Mouse (Mus musculus): ENCODE measurements at regions not wholly inside any gene's neighbourhood (a gene's known extent, or its start where the extent isn't known, plus 50 kb on each side); places are given as distances from the start of the nearest gene placed in this dataset.
A peak's percentile ranks its signal among the peaks of the same experiment; 100 is the strongest.

DNA sequence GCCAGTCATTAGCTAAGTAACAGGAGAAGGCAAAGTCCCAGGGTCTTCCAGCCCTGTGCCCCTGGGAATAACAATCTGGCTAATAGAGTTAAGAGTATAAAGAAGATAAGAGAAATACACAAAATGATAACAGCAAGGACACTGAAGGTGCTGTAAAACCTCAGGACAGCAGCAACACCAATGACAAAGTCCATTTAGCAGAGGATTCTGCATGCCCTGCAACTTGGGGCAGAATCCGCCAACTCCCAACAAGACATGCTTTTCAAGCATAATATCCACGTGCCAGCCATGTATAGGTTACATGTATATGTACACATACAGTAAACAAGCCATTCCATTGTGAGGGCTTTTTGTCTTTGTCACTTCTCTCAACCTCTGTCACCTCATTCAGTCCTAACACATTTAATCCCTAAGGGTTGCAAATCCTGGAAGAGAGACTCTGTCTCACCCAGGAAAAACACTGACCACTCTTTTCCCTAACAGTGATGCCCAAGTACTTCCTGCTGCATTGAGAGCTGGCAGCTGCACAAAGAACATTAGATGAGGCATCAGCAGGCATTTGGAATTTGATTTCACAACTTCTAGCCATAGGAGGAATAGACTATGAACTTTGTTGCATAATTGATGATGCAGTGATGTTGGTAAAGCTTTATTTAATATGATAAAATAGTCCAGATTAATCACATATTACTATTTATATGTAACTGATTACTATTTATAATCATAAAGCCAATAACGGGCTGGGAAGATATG, 105.8 kb upstream of the Slc4a7 start:
- TF ChIP-seq CTCF (IDR thresholded peaks at IDR 0.05; ENCODE audit: low read depth) (no peak), EP300 (IDR thresholded peaks at IDR 0.05; ENCODE audit: low read depth) (no peak)
- ATAC-seq (ENCODE audit: insufficient read depth, low read depth) (no peak), DNase-seq (ENCODE audit: low spot score) (no peak)
- Histone ChIP-seq H3K9me3 (replicated peaks; ENCODE audit: control insufficient read depth, low read length) (no peaks in the 10 kb centered on the region), H3K27ac (ENCODE audit: low read depth) (no peak overlapping the region), H3K36me3 (replicated peaks; ENCODE audit: control insufficient read depth, insufficient read depth, low read length) (no peaks in the 10 kb centered on the region), H3K4me3 (ENCODE audit: low read depth, low read length) (no peak overlapping the region), H3K4me2 (ENCODE audit: low read depth, low read length) (no peak overlapping the region), H3K27me3 (ENCODE audit: control insufficient read depth, insufficient read depth, low read length) (no peaks in the 10 kb centered on the region), H3K4me1 (ENCODE audit: control insufficient read depth, insufficient read depth) (no peaks in the 10 kb centered on the region), H3K9ac (replicated peaks; ENCODE audit: low read depth, low read length) (no peak overlapping the region)
- 67% methylated on average over 3 of the region's 3 CpGs for WGBS

DNA sequence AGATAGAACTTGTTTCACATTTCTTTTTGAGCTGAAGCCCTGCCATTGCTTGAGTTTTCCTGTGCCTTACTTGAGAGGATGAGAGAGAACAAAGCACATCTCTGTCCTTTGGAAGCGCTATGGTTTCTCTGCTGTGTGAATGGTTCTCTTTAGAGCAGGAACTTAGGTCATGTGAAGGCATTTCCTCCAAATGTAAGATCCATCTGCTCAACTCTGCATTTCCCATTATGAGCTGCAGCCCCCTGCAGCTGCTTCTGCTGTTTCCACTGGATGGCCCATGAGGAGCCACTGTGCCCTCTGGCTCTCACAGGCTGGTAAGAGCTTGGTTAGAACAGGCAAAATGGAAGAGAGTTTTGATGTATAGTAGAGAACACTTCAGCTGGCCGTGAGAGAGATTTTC, 102.5 kb upstream of the Slc4a7 start:
- Histone ChIP-seq H3K9ac (replicated peaks; ENCODE audit: low read depth, low read length) (no peak overlapping the region), H3K36me3 (replicated peaks; ENCODE audit: control insufficient read depth, insufficient read depth, low read length) (no peaks in the 10 kb centered on the region), H3K27me3 (ENCODE audit: control insufficient read depth, insufficient read depth, low read length) (no peaks in the 10 kb centered on the region), H3K27ac (ENCODE audit: low read depth) (no peak overlapping the region), H3K9me3 (replicated peaks; ENCODE audit: control insufficient read depth, low read length) (no peaks in the 10 kb centered on the region), H3K4me1 (ENCODE audit: control insufficient read depth, insufficient read depth) (no peaks in the 10 kb centered on the region), H3K4me3 (ENCODE audit: low read depth, low read length) (no peak overlapping the region), H3K4me2 (ENCODE audit: low read depth, low read length) (no peak overlapping the region)
- no peak for TF ChIP-seq EP300 (IDR thresholded peaks at IDR 0.05; ENCODE audit: low read depth)
- WGBS, result 58% methylated on average over 2 of the region's 2 CpGs
- DNase-seq (ENCODE audit: low spot score) (no peak), ATAC-seq (ENCODE audit: insufficient read depth, low read depth) (0 out of 2 replicates have a peak, but pooled peaks have one; percentile 8)

DNA sequence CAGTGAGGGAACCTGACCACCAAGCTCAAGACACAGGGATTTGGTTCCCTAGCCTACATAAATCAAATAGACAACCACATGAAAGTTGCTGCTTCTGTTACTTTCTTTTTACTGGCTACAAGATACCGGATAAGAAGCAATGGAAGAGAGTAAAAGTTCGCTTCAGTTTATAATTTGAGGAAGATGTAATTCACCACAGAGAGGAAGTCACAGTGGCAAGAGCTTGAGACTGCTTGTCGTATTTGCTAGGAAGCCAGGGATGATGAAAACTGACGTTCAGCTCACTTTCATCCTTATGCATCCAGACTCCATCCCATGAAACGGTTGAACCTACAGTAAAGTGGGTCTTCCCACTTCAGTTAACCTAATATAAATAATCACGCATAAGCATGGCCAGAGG, 102.1 kb upstream of the Slc4a7 start:
- DNase-seq (ENCODE audit: low spot score) (no peak), ATAC-seq (ENCODE audit: insufficient read depth, low read depth) (no peak)
- H3K36me3 ChIP-seq (replicated peaks; ENCODE audit: control insufficient read depth, insufficient read depth, low read length), result no peaks in the 10 kb centered on the region
- H3K9ac ChIP-seq (replicated peaks; ENCODE audit: low read depth, low read length), result no peak overlapping the region
- WGBS, result 74% methylated on average over 6 of the region's 6 CpGs
- no peak overlapping the region for H3K27ac ChIP-seq (ENCODE audit: low read depth)
- TF ChIP-seq CTCF (IDR thresholded peaks at IDR 0.05; ENCODE audit: low read depth) (no peak), EP300 (IDR thresholded peaks at IDR 0.05; ENCODE audit: low read depth) (no peak)
- no peaks in the 10 kb centered on the region for H3K9me3 ChIP-seq (replicated peaks; ENCODE audit: control insufficient read depth, low read length)
- H3K27me3 ChIP-seq (ENCODE audit: control insufficient read depth, insufficient read depth, low read length), result no peaks in the 10 kb centered on the region
- H3K4me2 ChIP-seq (ENCODE audit: low read depth, low read length), result no peak overlapping the region
- no peaks in the 10 kb centered on the region for H3K4me1 ChIP-seq (ENCODE audit: control insufficient read depth, insufficient read depth)
- no peak overlapping the region for H3K4me3 ChIP-seq (ENCODE audit: low read depth, low read length)

DNA sequence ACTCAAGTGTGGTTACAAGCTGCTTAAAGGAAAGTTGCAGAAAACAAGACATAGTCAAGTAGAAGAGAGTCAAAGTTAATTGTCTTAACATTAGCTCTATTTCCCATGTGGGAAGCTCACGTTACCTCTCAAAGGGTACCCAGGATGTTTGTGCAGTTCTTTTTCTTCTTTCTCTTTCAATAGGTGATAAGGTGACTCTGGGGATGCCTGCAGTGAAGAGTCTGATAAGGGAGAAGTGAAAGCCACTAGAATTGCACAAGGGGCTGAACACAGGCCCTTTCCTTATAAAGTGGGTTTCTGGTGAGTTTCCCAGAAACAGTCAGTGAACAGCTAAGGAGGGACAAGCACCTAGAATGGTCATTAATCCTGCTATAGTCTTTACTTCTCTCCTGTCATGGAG, 98.6 kb upstream of the Slc4a7 start:
- no peaks in the 10 kb centered on the region for H3K9me3 ChIP-seq (replicated peaks; ENCODE audit: control insufficient read depth, low read length)
- H3K4me3 ChIP-seq (ENCODE audit: low read depth, low read length), result no peak overlapping the region
- no peak overlapping the region for H3K4me2 ChIP-seq (ENCODE audit: low read depth, low read length)
- H3K27ac ChIP-seq (ENCODE audit: low read depth), result no peak overlapping the region
- DNase-seq (ENCODE audit: low spot score) (no peak), ATAC-seq (ENCODE audit: insufficient read depth, low read depth) (no peak)
- no peak overlapping the region for H3K9ac ChIP-seq (replicated peaks; ENCODE audit: low read depth, low read length)
- H3K4me1 ChIP-seq (ENCODE audit: control insufficient read depth, insufficient read depth), result no peaks in the 10 kb centered on the region
- WGBS, result 22% methylated on average over 1 of the region's 1 CpGs
- TF ChIP-seq EP300 (IDR thresholded peaks at IDR 0.05; ENCODE audit: low read depth) (no peak), CTCF (IDR thresholded peaks at IDR 0.05; ENCODE audit: low read depth) (no peak)
- H3K36me3 ChIP-seq (replicated peaks; ENCODE audit: control insufficient read depth, insufficient read depth, low read length), result no peaks in the 10 kb centered on the region
- no peaks in the 10 kb centered on the region for H3K27me3 ChIP-seq (ENCODE audit: control insufficient read depth, insufficient read depth, low read length)

DNA sequence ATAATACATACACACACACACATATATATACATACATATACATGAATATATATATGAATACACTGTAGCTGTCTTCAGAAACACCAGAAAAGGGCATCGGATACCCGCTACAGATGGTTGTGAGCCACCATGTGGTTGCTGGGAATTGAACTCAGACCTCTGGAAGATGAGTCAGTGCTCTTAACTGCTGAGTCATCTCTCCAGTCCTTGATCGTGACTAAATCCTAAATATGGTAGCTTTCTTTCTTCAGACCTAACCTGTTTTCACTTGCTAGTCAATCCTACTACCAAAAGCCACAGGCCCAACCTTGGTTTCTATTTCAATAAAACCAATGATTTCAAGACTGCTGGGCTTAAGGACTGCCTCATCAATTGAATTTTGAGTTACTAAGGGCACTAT, 95.0 kb upstream of the Slc4a7 start:
- Histone ChIP-seq H3K27me3 (ENCODE audit: control insufficient read depth, insufficient read depth, low read length) (no peaks in the 10 kb centered on the region), H3K4me1 (ENCODE audit: control insufficient read depth, insufficient read depth) (no peaks in the 10 kb centered on the region), H3K36me3 (replicated peaks; ENCODE audit: control insufficient read depth, insufficient read depth, low read length) (no peaks in the 10 kb centered on the region), H3K4me2 (ENCODE audit: low read depth, low read length) (no peak overlapping the region), H3K27ac (ENCODE audit: low read depth) (no peak overlapping the region), H3K9ac (replicated peaks; ENCODE audit: low read depth, low read length) (no peak overlapping the region), H3K4me3 (ENCODE audit: low read depth, low read length) (no peak overlapping the region), H3K9me3 (replicated peaks; ENCODE audit: control insufficient read depth, low read length) (no peaks in the 10 kb centered on the region)
- 85% methylated on average over 3 of the region's 3 CpGs for WGBS
- TF ChIP-seq CTCF (IDR thresholded peaks at IDR 0.05; ENCODE audit: low read depth) (no peak), EP300 (IDR thresholded peaks at IDR 0.05; ENCODE audit: low read depth) (no peak)
- DNase-seq (ENCODE audit: low spot score) (no peak), ATAC-seq (ENCODE audit: insufficient read depth, low read depth) (no peak)

DNA sequence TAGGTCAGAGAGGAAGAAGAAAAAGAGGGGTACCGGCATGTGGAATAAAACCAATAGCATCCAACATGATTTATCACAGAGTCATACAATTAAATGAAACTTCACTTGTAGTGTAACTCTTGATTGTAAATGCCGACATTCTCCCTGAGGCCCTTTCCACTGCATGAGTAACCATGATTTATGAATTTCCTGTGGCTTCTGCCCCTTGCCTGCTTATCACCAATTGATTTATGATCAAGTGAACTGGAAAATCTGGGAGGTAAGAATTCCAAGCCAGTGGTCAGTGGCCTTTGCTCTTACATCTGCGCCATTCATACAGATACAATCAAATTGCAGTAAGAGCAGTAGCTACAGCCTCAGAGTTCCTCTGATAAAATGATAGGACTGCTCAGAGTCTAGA, 89.8 kb upstream of the Slc4a7 start:
- Histone ChIP-seq H3K9ac (replicated peaks; ENCODE audit: low read depth, low read length) (no peak overlapping the region), H3K4me1 (ENCODE audit: control insufficient read depth, insufficient read depth) (no peaks in the 10 kb centered on the region), H3K4me2 (ENCODE audit: low read depth, low read length) (no peak overlapping the region), H3K36me3 (replicated peaks; ENCODE audit: control insufficient read depth, insufficient read depth, low read length) (no peaks in the 10 kb centered on the region), H3K27ac (ENCODE audit: low read depth) (no peak overlapping the region), H3K9me3 (replicated peaks; ENCODE audit: control insufficient read depth, low read length) (no peaks in the 10 kb centered on the region), H3K27me3 (ENCODE audit: control insufficient read depth, insufficient read depth, low read length) (no peaks in the 10 kb centered on the region), H3K4me3 (ENCODE audit: low read depth, low read length) (no peak overlapping the region)
- 80% methylated on average over 3 of the region's 3 CpGs for WGBS
- ATAC-seq (ENCODE audit: insufficient read depth, low read depth), result no peak
- DNase-seq (ENCODE audit: low spot score), result no peak
- TF ChIP-seq EP300 (IDR thresholded peaks at IDR 0.05; ENCODE audit: low read depth) (no peak), CTCF (IDR thresholded peaks at IDR 0.05; ENCODE audit: low read depth) (no peak)
